Mouse (Mus musculus) heart, adult 8-10 months (tissue): ENCODE results near the gene Gabrb2. TPM values are rescaled to one million over a fixed set of nuclear protein-coding genes. Genes with fewer than 3 reads are reported as not detected.

ENCODE experiments used
- DNase-seq: peaks from one replicate; pipeline ENCODE4 v3.0.0; 2022; ENCODE audit warnings: low spot score
- total RNA-seq, 4 experiments: library from RNA; stranded (reverse); gene quantifications; 2 replicates each; pipeline ENCODE4 v1.2.4; 2022

Gabrb2 gene
- total RNA-seq, 4 experiments from 2014 or later = 0.37 to 1.6 (median 0.72) TPM

- DNase-seq = no peak
Observed at GRCm38 (mm10) chr11:42532577-42532976, 113.0 kb downstream of the Gabrb2 start.

DNA sequence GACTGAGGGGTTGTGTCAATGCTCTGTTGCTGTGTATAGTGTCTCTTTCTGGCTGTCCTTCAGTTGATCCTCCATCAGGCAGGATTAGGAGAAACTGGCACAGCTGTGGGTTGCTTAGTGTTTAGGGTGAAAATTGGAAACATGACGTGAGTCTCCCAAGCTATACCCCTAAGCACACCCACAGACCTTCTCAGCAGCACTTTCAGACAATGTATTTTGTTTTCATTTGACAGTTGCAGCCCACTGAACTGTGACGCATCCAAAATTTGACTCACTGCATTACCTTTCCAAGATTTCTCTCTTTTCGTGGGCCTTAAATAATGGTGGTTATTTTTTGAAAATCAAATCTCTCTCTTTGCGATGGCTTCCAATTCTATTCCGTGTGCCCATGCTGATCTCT, 115.7 kb downstream of the Gabrb2 start:
- no peak for DNase-seq

DNA sequence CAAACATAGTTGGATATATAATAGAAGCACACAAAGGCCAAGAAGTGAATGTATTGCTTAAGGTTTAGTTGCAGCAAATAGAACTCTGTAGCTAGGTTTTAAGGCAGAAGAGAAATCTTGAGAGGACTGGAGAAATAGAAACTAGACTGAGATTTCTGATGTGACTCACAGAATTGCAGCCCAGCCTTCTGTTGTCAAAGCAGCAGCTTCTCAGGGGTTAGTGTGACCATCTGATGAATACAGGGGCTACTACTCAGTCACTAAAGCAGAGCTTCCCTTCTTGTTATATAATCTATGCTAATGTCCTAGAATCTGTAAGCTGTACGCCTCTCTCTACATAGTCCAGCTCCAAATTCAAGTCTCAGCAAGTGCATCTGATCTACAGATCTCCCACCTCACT, 116.3 kb downstream of the Gabrb2 start:
- DNase-seq = no peak

GRCm38 (mm10) chr11:42542861-42543260, 123.3 kb downstream of the Gabrb2 start:
- no peak for DNase-seq

DNA sequence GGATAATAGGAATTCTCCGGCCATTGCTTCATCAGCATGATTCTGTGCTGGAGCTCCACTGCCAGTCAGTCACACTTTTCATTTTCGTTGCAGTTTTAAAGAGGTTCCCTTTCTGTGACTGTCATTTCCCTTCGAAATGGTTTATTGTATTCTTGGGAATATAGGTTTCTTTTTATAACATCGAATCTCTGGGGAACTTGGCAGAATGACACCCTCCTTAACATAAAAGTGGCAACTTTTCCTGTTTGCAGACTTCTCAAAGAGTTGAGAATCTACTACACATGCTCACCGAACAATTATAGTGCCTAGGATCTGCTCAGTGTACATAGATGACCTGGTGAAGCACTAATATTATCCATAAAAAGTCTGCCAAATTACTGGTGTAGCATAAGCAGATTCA, 146.5 kb downstream of the Gabrb2 start:
- no peak for DNase-seq

DNA sequence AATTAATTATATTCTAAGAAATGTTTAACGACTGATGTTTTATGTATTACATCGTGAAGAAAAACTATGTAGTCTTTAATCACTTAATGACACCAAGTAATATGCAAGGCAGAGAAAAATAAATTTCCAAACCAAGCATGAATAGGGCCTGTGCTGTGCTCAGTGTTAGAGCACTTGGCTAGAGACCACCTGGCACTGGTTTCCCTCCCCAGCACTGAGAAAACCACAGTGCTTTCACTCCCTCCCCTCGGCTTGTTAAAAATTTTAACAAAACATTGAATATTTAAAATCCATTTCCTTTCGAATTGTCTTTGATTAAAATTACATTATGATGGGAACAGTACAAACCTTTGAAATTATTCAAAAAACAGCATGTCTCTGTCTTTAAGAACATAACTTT, 151.9 kb downstream of the Gabrb2 start:
- no peak for DNase-seq

GRCm38 (mm10) chr11:42575146-42575873, 155.8 kb downstream of the Gabrb2 start:
- DNase-seq = no peak

DNA sequence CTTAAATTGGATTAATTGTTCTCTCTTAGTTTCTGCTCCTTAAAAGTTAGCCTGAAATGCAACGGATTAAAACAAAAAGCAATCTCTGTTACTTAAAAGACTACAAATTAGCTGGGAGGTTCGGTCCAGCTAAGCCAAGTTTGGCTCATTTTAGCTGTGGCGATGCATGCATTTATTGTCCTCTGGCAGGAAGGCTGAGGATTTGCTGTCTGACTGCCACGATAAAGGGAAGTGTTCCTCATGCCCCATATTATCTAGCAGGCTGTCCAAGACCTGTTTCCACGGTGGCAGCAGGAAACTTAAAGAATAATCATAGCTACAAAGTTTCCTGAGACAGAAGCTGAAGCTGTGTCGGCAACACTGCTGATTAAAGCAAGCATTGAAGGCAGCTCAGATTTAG, 160.2 kb downstream of the Gabrb2 start:
- DNase-seq = no peak

DNA sequence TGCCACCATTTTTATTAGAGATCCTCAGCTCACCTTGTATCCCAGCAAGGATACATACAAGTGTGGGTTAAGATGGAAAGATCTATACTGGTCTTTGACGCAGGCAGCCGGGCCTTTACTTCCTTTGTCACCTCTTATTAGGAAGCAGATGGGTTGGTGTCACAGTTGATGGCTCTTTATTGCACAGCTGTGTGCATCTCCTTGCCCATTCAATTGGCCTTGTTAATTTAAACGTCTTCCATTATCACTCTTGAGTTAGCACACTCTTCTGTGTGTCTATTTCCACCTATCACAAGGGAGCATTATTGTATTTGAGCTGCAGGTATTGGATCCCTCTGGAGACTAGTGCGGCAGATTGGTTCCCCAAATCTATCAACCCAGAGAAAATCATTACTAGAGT, 161.6 kb downstream of the Gabrb2 start:
- no peak for DNase-seq

GRCm38 (mm10) chr11:42581753-42582152, 162.2 kb downstream of the Gabrb2 start:
- DNase-seq = no peak

GRCm38 (mm10) chr11:42592418-42592817, 172.9 kb downstream of the Gabrb2 start:
- DNase-seq = no peak

- DNase-seq = no peak
Observed at GRCm38 (mm10) chr11:42606225-42606624, 186.7 kb downstream of the Gabrb2 start.

DNA sequence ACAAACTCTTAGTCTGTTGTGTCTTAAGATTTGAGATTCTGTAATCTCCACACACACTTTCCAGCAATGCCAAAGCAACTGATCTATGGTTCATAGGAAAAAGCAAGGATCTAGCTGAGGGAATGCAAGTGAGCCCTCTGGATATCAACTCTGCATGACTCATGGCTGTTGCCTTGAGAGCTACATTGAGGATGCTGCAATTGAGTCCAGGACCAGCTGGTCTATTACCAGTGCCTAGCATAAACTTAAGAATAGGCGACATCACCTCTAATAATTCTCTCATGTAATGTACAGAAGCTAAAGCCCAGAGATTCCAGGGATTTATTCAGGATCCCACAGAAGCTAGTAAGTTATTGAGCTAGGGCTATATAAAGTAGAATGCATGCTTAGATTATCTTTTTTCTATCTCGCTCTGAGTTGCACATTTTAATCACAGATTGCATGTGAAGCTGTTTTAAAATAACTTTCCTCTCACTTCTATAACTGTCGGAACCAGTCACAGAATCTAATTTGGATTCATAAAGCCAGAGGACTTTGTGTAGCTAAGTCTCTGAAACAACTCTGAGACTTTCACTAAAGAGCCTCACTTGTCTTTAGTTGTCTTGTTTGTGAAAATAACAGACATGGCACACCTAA, 189.7 kb downstream of the Gabrb2 start:
- no peak for DNase-seq

- DNase-seq = no peak
Observed at GRCm38 (mm10) chr11:42618195-42618594, 198.6 kb downstream of the Gabrb2 start.

DNA sequence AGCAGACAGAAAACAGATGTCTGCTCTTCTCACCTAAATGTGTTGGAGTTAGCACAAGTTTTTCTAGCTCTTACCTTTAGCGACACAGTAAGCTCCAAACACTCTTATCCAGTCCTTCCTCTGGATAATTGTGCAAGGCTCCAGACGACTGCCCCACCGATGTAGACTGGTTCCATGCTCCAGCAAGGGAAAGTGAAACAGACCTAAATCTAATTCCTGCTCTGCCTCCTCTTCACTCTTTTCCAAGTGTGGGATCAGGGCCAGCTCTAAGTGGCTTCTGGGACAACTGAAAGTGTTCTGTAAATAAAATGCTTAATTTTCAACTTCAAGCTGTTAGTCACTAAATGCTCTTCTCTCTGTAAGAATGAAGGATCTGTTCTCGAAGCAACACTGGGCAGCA, 201.6 kb downstream of the Gabrb2 start:
- no peak for DNase-seq

GRCm38 (mm10) chr11:42650111-42650510, 230.6 kb downstream of the Gabrb2 start:
- no peak for DNase-seq

DNA sequence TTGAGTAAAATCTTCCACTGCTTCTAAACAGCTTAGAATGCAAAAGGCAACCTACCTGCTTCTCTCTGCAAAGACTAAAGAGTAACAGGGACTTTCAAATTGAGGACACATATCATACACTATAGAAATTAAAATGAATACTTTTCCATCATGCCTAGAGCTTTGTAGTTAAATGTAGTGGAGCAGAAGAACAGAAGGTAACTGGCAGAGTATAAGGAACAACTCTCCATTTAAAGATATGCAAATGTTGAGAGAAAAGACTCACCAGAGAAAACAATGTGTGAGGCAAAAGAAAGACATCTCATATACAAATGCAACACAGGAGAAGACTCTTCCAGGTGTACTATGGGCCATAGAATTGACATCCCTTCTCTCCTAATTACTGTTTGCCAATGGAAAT, 232.0 kb downstream of the Gabrb2 start:
- DNase-seq = no peak

GRCm38 (mm10) chr11:42654189-42654588, 234.6 kb downstream of the Gabrb2 start:
- DNase-seq = no peak

GRCm38 (mm10) chr11:42668657-42669056, 249.1 kb downstream of the Gabrb2 start:
- no peak for DNase-seq
